Mouse (Mus musculus): ENCODE data around the gene Lad1.

The Lad1 gene

DNA sequence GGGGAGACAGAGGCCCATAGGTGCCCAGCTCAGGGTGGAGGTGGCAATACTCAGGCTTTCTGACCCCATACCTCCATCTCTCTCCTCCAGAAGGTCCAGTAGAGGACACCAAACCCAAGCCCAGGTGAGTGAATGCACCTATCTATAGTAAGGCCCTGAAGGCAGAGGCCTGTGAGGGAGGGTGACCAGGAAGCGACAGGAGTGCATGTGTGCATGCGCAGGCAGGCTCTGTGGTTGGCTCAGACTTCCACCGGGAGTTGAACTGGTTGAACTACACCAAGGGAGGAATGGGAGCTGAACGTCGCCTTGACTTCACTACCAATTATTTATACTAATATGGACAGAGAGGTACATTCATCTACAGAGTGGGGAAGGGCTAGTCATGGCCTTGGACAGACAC is 28.2 kb downstream of the Lad1 start:
- DNase-seq (ENCODE audit: low spot score): no peak

DNA sequence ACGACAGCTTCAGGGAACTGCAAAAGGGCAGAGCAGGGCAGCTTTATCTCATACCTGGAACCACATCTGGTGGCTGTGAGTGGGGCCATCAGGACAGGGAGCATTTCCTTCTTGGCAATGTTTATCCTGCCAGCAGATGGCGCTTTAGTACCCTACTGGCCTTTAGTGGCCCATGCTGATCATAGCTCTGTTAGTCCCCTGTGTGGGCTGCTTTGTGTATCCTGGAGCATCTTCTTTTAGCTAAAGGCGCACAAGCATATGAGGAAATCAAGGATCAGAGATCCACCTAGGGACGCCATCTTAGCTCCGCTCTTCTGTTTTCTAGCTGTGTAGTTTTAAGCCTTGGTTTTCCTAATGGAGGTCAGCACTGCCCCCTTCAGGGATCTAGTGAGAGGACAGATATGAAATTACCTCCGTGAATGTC is 28.8 kb downstream of the Lad1 start:
- DNase-seq (ENCODE audit: low spot score): no peak

DNA sequence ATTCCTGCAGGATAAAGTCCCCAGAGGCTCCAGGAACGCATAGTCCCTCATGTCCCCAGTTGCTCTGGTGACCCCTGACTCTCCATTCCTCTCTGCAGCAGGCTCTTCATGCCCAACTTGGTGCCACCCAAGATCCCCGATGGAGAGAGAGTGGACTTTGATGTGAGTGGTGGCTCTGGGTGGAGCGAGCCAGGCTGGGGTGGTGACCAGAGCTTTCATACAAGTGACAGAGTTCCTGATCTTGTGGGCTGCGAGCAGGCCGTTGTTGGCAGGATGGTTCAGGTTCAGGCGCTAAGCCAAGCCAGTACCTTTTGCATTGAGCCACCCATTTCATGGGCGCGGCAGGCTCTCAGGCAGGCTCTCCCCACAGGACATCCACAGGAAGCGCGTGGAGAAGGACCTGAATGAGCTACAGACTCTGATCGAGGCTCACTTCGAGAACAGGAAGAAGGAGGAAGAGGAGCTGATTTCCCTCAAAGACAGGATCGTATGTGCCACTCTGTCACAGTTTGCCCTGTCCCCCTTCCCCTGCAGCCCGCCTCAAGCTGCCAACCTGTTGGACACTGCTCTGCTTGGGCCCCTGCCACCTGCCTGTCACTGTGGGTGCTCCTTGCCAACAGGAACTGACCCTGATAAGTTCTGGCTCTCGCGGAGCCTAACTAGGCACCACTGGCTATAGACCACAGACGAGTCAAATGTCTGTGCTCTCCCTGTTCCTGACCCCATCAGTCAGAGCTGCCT is 29.4 kb downstream of the Lad1 start:
- no peak for DNase-seq (ENCODE audit: low spot score)

DNA sequence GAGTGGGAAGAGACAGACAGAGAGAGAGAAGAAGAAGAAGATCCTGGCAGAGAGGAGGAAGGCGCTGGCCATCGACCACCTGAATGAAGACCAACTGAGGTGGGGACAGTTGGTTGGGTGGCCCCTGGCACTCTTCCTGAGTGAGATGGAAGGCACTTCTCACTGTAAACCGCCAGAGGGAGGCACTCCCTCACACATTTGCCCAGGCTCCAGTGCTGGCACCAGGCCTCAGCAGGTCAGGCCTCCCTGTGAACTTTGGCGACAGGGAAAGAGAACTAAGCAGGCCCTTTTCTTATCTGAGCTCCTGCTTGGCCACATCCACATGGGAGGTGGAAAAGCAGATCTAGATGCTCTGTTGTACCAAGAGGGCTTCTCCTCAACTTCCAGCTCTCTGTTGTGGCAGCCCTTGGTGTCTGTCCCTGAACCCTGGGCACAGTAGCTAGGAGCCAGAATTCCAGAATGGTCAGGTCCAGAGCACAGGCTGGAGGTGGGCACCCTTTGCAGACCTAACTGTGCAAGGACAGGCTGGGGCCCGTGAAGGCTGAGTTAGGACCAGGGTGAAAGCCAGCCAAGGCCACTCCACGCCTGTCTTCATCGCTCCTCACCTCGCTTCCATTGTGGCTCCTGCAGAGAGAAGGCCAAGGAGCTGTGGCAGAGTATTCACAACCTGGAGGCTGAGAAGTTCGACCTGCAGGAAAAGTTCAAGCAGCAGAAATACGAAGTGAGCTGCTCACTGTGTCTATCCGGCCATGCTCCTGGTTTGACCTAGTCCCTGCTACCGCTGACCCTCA is 32.5 kb downstream of the Lad1 start:
- DNase-seq (ENCODE audit: low spot score): peak; percentile 43

DNA sequence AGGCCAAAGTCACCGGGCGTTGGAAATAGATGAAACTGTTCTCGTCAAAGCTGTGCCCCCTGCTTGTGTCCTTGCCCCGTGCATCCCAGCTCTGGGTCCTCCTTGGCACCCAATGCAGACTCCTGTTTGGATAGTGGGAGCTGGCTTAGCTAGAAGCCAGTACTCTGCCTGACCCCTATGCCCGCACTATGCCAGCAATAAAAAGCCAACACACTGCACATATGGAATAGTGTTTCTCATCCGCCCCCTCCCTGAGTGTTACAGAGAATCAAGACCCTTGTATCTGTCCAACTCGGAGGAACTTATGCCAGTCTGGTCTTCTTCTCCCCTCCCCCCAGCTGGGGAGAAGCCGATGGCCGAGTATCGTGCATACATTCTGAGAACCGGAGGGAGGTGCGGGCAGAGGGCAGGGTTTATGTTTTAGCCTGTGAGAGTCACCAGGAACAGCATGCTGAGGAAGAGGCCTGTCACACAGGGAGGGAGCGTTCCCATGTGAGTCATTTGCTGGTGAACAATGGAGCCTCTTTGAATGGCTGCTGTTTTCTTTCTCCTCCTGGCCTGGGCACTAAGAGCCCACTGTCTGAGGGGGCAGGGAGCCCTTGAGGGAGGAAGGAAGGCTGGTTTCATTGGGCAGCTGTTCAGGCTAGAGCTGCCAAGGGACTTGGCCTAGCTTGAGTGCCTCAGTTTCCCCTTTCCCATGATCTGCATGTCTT is 33.8 kb downstream of the Lad1 start:
- no peak for DNase-seq (ENCODE audit: low spot score)

DNA sequence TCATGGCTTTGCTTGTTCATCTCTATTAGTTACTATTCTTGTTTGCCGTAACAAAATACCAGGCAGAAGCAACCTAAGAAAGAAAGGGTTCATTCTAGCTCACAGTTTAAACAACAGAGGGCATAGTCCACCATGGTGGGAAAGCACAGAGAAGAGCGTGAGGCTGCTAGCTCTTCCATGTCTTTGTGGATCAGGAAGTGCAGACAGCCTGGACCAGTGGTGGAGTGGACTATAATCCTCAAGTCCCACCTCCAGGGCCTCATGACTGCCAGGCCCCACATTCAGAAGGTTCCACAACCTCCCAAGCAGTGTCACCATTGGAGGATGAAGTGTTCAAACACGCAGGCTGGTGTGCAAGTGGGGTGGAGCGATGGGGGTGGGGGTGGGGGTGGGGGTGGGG is 34.8 kb downstream of the Lad1 start:
- no peak for DNase-seq (ENCODE audit: low spot score)

DNA sequence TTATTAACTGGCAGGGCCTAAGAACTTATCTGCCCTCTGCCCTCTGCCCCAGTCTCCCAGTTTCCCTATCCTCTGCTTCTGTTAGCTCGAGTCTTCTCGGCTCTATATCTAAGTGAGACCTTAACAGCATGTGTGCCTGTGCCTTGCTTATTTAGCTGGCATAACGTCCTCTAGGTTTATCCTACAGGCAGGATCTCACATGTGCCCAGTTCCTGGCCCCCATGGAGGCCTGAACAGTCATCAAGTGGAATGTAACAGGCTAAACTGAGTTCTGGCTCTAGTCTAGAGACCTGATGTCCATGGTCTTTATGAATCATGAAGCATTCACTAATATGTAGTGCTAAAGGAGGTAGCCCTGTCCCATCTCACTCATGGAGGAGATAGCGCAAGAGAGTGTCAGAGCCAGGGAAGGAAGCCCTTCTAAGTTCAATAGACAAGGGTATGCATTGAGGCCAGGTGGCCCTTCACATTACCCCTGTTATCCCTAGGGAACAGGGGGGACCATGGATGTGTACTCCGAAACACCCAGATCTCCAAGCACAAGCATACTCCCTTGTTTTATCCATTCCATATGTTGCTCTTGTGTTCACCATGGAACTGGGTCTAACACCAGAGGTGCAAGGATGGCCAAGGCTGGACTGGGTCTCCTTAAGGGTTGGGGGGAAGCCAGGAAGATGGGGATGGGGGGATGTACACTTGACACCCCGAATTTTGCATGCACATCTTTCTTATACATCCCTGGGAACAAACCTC is 36.4 kb downstream of the Lad1 start:
- no peak for DNase-seq (ENCODE audit: low spot score)

DNA sequence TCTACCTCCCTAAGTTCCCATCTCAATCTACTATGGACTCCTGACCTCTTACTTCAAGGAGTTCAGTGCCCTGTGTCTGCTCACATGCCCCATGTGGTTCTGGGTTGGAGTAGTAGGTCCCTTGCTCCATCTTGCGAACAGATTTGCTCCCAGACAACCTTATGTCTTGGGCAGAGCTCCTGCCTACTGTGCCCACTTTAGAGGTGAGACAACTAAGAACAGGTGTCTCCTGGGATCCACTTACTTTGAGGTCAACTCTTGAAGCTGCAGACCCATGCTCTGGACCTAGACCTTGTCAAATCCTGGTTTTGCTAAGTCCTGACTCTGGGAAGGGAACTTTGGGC is 36.9 kb downstream of the Lad1 start:
- DNase-seq (ENCODE audit: low spot score): no peak

DNA sequence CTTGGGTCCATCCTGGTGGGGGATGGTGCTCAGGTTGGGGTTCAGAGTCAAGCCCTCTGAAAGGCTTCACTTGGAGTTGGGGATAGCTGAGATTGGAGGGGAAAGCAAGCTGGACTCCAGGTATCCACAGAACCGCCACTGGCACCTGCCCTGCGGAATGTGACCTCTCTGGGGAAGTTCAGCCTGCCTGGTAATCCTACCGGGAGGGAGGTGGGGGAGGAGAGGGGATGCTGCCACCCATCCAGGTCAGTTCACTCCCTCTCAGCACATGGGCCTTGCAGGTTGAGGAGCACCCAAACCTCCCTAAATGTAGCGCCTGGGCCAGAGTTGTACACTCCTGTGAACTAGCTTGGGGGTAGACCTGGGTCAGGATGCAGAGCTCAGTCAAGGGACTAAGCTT is 37.7 kb downstream of the Lad1 start:
- DNase-seq (ENCODE audit: low spot score): no peak

DNA sequence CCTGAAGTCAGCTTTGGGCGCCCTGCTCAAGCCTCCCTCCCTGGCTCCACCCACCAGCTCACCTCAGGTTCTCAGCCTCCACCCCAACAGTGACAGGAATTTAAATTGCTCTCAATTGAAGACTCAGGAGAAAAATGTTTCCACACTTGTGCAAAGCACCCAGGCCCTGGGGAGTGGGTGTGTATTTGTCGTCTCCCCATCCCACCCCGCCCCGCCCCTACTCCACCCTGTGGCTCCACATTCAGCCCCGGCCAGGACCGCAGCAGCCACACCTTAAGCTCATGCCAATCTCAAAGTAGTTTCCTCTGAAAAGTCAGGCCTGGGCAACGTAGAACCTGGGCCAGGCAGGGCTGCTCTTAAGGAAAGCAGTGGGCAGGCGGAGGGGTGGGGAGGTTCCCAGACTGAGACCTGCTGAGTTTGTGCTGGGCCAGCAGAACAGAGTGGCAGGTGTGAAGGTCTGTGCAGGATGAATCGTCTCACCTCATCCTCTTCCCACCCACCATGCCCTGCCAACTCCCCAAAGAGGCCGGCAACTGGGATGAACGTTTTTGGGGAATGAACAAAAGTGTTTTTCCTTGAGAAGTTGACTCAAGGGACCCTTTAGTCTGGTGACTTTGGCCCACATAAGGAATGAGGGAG is 38.9 kb downstream of the Lad1 start:
- DNase-seq (ENCODE audit: low spot score): no peak

DNA sequence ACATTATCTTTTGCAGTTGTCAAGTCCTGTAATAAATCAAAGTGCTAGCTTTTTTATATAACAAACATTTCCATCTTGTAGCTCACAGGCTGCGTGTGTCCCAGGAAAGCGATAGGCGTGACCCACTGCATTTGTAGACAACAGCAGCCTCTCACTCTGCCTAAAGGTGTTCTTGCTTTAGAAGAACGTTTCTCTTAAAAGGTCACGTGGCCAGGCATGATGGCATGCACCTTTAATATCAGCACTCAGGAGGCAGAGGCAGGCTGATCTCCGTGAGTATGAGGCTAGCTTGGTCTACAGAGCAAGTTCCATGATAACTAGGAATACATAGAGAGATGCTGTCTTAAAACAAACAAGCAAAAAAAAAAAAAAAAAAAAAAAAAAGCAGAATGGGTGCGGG is 40.1 kb downstream of the Lad1 start:
- DNase-seq (ENCODE audit: low spot score): no peak

DNA sequence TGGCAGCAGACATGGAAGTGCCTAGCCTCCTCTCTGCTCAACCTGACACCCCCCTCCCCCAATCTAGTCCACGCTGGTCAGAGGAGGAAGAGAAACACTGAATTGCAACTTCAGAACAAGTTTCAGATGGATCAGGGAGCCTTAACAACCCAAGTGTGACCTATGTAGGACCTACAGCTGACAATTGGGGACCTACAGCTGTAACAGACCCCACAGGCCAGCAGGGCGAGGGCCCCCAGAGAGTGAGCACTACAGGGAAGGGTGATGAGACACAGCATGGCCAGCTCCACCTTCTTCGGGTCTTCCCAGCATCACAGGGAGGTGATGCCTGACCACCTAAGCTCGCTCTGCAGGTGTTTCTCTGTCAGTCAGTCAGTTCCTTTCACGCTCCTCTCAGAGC is 42.7 kb downstream of the Lad1 start:
- DNase-seq (ENCODE audit: low spot score): no peak

DNA sequence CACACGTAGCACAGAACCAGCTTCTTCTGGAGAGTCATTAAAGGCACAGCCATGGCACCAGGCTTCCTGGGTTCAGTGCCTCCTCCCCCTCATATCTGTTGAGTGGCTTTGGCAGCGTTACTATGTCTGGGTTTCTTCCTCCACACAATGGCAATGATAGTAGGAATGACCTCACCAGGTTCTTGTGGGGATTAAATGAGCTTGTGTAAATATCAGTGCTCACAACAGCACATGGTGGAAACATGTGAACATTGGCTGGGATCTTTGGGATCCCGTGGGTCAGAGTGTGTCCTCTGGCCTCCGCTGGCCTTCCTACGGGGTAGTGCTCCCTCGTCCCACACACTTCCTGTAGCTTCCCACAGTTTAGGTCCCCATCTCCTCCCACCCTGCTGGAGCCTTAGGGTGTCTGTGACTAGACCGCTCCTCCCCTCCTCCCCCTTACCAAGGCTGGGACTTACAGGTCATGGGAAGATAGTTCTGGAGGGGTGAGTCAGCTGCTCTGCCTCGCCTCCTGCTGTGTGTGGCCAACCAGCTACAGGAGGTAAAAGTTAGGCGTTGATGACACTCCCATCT is 43.7 kb downstream of the Lad1 start:
- DNase-seq (ENCODE audit: low spot score): no peak

DNA sequence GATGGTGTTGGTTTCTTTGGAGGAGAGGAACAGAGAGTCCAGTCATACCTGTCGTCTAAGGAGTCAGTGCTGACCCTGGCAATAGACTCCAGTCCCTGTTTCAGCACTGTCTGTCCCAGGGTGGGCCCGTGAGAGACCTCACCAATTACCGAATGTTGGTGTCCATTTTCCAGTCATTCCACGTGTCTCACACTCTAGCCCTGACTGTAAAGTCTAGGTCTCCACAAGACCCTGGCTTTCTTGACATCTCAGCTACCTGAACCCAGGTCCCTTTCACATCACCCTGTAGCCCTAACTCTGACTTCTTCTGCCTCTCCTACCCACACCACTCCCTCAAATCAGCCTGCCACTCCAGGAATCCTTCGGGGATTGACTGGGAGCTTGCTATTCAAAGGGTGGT is 44.2 kb downstream of the Lad1 start:
- no peak for DNase-seq (ENCODE audit: low spot score)

DNA sequence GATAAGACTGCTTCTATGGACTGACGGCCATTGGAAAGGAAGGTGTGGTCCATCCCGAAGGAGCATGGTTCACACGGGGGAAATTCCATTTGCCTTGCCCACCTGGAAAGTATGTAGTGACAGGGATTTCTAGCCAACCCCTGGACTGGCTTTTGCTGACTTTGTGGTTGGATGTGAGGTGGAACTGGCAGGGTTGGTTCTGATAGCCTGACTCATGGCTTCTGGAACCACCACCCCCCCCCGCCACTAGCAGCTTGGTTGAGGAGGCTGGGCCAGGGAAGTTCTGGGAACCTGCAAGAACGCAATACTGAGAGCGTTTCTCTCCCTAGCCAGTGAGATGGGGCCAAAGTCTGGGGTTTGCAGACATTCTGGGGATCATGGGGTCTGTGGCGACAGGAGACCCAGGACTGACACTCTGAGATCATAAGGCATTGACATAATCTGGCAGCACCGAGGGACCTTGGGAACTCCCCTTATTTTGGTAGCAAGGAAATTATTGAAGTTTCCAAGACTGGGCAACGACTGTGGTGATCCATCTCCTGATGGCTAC is 45.5 kb downstream of the Lad1 start:
- no peak for DNase-seq (ENCODE audit: low spot score)

DNA sequence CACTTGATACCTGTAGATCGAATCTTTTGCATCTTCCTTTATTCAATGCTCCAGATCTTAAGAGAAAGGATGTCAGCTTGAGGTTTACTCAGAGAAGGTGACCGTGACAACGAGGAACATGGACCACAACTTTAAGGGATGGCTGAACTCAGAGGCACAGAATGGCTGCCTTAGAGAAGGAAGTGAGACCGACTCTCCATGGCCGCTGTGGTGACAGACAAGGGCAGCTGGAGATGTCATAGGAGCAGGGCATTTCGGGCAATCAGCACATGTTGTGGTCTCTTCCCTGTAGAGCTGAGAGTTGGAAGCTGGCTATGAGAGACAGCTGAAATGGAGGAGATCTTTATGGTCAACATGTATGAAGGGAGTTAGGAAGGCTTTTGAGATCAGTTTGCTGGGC is 46.4 kb downstream of the Lad1 start:
- DNase-seq (ENCODE audit: low spot score): no peak

DNA sequence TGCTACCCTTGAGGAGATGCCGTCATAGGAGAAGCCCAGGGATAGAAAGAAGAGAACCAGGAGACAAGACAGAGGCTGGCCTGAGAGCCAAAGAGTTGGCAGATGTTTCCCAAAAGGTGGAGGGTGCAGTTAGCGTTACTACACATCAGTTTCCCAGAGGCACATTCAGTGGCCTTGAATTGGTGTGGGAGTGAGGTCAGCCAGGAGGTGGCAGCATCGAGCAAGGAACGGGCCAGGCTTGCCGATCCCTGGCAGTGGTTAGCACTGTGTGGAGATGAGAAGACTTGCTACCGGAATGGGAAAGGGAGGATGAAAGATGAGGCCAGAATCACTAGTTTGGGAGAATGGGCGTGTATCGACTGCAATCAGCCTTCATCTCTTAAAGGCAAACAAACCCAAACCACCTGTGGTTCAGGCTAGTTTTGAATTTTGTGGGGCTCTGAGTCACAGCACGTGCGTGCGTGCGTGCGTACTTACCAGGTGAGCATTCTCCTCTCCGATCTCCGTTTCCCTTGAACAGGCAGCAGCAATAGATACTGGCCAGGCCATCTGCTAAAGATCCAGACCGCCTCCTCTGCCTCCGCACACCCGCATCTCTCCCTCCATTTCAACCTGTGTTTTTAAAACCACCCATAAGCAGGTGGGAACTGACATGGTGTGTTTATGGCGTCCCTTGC is 47.3 kb downstream of the Lad1 start:
- DNase-seq (ENCODE audit: low spot score): peak; percentile 87

DNA sequence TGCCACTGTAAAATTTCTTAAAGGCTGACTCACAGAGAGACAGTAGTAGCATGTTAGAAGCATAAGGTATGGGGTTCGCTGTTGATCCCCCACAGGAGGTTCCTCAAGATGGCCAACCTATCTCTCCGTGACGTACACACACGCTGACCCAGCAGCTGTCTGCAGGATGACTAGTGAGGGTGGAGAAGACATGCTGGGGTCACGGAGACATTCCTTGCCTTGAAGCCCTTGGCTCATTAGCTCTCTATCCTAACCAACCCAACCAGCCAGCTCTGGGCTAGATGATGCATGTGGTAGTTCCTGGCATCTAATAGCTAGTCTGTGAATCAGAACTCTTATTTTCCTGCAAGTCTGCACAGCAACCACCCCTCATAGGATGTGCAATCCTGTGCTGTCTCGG is 50.2 kb downstream of the Lad1 start:
- DNase-seq (ENCODE audit: low spot score): no peak

DNA sequence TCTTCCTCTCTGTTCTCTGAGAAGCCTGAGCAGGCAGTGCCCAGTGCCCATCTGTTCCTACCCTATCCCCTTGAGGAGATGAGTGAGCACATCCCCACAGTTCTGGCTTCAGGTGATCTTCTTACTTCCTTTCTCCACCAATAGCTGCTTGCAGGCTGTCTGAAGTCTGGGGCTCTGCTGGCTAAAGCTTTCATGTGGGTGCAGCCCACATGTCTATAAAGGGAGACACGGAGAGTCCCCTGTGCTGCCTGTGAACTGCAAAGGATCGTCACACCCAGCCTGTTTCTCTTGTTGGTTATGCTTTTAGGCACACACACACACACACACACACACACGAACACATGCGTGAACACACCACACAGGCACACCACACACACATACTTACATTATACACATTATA is 54.6 kb downstream of the Lad1 start:
- no peak for DNase-seq (ENCODE audit: low spot score)

DNA sequence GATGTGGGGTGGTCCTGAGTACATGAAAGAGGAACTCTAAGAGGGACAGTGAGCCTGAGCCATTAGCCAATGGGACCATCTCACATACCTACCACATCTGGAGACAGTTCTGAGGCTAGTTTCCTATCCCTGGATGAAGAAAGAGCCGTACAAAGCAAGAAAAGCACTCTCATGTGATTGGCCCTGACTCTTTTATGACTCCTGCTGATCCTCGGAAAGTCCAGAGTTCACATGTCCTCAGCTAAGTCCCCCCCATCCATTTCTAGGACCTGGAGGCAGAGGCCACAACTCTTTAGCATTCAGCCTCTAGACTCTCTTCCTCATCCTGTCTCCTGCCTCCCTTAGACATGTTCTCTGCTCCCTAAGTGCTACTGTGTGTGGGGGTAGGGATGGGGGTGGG is 58.9 kb downstream of the Lad1 start:
- DNase-seq (ENCODE audit: low spot score): no peak

Measured in ovary, postnatal 14 days (tissue).